Mouse (Mus musculus): ENCODE measurements around the gene Hip1r. TPM values are rescaled to one million over a fixed set of nuclear protein-coding genes. Genes with fewer than 3 reads are reported as not detected.

Hip1r gene
- polyA plus RNA-seq, 1 experiment from 2014 or later: 34.2 TPM

DNA sequence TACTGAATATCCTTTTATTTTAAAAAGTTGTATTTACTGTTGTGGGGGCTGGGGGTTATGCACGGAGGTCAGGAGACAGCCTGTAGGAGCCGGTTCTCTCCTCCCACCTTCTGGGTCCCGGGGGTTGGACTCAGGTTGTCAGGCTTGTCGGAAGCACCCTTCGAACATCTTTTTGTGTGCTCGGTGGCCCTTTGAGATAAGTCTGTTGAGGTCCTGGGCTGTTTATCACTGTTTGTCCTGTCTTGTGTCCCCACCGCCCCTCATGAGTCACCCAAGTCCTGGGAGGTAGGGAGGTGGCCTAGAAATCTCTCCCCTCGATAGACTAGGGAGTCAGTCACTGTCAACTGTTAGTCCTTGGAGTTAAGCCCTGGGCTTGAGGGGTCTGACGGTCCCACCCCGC lies 24.9 kb downstream of the Hip1r start:
- Histone ChIP-seq H3K4me1 (replicated peaks) (peaks cover 36% of the 10 kb centered on the region), H3K4me3 (no peak overlapping the region), H3K4me2 (no peak overlapping the region), H3K27ac (replicated peaks) (no peak overlapping the region), H3K9me3 (no peaks in the 10 kb centered on the region), H3K9ac (no peak overlapping the region), H3K27me3 (no peaks in the 10 kb centered on the region), H3K36me3 (no peaks in the 10 kb centered on the region)
- no peak for ATAC-seq (ENCODE audit: low FRiP score, low read depth)
- WGBS: 93% methylated on average over 10 of the region's 10 CpGs

DNA sequence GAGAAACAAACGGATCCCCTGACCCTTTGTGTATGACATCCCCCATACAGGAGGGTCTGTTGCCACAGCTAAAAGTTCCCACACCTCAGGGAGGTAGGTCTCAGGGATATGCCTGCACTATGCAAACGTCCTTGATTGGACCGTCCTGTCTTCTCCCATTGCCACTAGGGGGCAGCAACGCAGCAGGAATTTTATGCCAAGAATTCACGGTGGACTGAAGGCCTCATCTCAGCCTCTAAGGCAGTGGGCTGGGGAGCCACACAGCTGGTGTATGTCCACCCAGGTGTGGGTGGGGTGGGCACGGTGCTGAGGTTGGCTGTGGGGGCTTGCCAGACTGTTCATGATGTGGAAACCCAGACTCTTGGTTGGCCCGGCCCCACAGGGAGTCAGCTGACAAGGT lies 27.4 kb downstream of the Hip1r start:
- Histone ChIP-seq H3K9me3 (no peaks in the 10 kb centered on the region), H3K27me3 (no peaks in the 10 kb centered on the region), H3K4me1 (replicated peaks) (peaks cover 38% of the 10 kb centered on the region), H3K9ac (no peak overlapping the region), H3K4me3 (no peak overlapping the region), H3K27ac (replicated peaks) (no peak overlapping the region), H3K36me3 (peaks cover 12% of the 10 kb centered on the region), H3K4me2 (no peak overlapping the region)
- peak; percentile 56 for ATAC-seq (ENCODE audit: low FRiP score, low read depth)
- WGBS: 13% methylated on average over 7 of the region's 7 CpGs

DNA sequence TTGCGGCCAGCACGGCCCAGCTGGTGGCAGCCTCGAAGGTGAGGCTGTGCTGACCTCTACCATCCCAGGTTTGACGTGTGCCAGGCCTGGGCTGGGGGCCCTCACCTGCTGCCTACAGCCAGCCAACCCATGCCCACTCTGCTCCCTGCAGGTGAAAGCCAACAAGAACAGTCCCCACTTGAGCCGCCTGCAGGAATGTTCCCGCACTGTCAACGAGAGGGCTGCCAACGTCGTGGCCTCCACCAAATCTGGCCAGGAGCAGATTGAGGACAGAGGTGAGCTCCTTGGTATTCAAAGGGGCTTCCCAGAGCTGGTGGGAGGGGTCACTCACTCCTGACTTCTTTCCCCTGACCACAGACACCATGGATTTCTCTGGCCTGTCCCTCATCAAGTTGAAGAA lies 27.8 kb downstream of the Hip1r start:
- H3K4me1 ChIP-seq (replicated peaks): peaks cover 38% of the 10 kb centered on the region
- H3K9me3 ChIP-seq: no peaks in the 10 kb centered on the region
- H3K27ac ChIP-seq (replicated peaks): no peak overlapping the region
- no peaks in the 10 kb centered on the region for H3K27me3 ChIP-seq
- no peak overlapping the region for H3K4me2 ChIP-seq
- no peak overlapping the region for H3K9ac ChIP-seq
- no peak overlapping the region for H3K4me3 ChIP-seq
- peaks cover 17% of the 10 kb centered on the region for H3K36me3 ChIP-seq
- ATAC-seq (ENCODE audit: low FRiP score, low read depth): 0 out of 2 replicates have a peak, but pooled peaks have one; percentile 0
- WGBS: 59% methylated on average over 9 of the region's 9 CpGs

DNA sequence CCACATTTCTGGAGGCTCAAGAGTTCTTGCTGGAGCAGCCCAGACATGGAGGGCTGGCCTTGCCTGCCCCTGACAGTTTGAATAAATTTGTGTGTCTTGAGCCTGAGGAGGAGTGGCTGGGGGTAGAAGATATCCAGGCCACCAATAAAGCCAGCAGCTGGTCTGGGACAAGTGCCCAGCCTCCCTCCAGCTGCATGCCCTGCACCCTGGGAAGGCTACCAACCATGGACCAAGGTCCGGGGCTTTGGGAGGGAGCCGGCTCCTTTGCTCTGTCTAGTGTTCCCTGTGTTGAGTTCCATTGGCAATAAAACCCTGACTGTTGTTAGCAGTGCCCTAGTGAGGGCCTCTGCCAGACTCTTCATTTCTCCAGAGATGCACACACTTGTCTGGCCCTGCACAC lies 29.4 kb downstream of the Hip1r start:
- no peaks in the 10 kb centered on the region for H3K27me3 ChIP-seq
- H3K4me1 ChIP-seq (replicated peaks): peaks cover 34% of the 10 kb centered on the region
- H3K4me3 ChIP-seq: no peak overlapping the region
- no peak overlapping the region for H3K9ac ChIP-seq
- H3K27ac ChIP-seq (replicated peaks): peak overlapping the region; percentile 58
- H3K36me3 ChIP-seq: peaks cover 28% of the 10 kb centered on the region
- ATAC-seq (ENCODE audit: low FRiP score, low read depth): peak; percentile 28; the same call in 1 of the 2 replicates
- no peaks in the 10 kb centered on the region for H3K9me3 ChIP-seq
- no peak overlapping the region for H3K4me2 ChIP-seq
- WGBS: 55% methylated on average over 2 of the region's 2 CpGs

DNA sequence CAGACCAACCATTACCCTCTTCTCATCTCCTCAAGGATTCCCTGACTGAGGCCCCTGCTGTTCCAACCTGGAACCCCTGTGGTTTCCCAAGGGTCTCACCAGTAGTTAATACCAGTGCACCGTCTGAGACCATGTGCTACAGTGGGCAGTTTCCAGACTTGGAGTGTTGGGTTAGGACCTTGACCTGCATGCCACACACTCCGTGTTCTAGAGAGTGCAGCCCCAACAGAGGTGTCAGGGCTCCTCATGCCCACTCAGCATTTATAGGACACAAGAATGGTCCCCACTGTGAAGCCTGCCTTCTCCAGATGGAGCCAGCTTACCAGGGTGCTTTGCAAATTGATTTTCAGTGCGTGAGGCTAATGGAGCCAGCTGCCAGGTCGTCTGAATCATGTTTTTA lies 29.9 kb downstream of the Hip1r start:
- H3K4me2 ChIP-seq: no peak overlapping the region
- 36% methylated on average over 4 of the region's 4 CpGs for WGBS
- H3K27me3 ChIP-seq: no peaks in the 10 kb centered on the region
- H3K36me3 ChIP-seq: peaks cover 33% of the 10 kb centered on the region
- H3K4me1 ChIP-seq (replicated peaks): peaks cover 31% of the 10 kb centered on the region
- no peak overlapping the region for H3K4me3 ChIP-seq
- no peak for ATAC-seq (ENCODE audit: low FRiP score, low read depth)
- peak overlapping the region; percentile 58 for H3K27ac ChIP-seq (replicated peaks)
- no peak overlapping the region for H3K9ac ChIP-seq
- H3K9me3 ChIP-seq: no peaks in the 10 kb centered on the region

DNA sequence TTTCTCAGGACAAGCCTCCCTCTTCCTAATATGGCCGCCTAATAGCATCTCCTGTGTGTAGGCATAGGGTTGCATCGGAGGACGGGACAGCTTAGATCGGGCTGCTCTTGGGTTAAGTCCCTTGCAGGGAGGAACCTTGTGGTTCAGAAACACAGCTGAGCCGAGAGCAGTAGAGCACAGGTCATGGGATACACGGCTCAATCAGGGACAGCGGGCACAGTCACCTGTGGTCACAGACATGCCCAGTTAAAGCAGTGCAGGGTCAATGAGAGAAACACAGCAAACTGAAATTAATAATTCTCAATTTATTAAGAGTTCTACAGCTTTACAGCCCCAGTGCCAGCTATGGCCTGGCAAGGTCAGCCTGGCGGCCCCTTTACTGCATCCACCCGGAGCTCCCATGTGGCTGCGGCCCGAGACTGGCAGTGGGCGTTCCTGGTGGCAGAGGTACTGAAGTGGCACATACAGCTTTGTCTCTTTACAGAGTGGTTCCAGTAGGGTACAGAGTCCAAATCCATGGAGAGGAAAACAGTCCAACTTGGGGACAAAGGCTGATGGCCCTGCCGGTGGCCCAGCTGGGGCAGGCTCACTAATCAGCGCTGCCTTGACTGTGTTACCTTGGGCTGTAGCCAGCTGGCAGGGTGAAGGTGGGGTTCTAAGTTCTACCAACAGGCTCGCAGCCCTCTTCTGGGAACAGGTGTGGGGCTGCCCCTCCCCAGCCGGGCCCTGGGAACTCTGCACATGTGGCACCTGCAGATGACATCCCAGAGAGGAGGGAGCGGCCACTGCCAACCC lies 31.1 kb downstream of the Hip1r start:
- no peak overlapping the region for H3K9ac ChIP-seq
- H3K4me1 ChIP-seq (replicated peaks): peaks cover 31% of the 10 kb centered on the region
- H3K27me3 ChIP-seq: no peaks in the 10 kb centered on the region
- no peaks in the 10 kb centered on the region for H3K9me3 ChIP-seq
- H3K4me2 ChIP-seq: no peak overlapping the region
- H3K36me3 ChIP-seq: peaks cover 40% of the 10 kb centered on the region
- H3K27ac ChIP-seq (replicated peaks): peak overlapping the region; percentile 47; the same call in 1 of the 2 replicates
- ATAC-seq (ENCODE audit: low FRiP score, low read depth): 0 out of 2 replicates have a peak, but pooled peaks have one; percentile 4
- no peak overlapping the region for H3K4me3 ChIP-seq
- 76% methylated on average over 17 of the region's 17 CpGs for WGBS

DNA sequence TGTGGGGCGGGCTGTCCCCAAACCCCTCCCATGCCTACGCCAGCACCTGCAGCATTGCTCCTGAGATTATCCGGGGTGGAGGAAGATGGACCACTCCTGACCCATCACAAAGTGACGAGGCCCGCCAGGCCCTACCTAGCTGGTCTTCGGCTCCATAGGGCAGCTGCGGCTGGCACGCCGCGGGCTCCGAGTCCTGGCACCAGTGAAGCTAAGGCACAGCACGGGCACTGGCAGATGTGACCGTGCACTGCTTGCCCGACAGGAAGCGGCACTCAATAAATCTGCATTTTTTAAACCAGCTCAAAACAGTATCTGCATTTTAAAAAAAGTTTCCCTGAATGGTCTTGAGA lies 31.7 kb downstream of the Hip1r start:
- Histone ChIP-seq H3K4me3 (no peak overlapping the region), H3K9me3 (no peaks in the 10 kb centered on the region), H3K9ac (no peak overlapping the region), H3K27ac (replicated peaks) (peak overlapping the region; percentile 47; the same call in 1 of the 2 replicates), H3K36me3 (peaks cover 46% of the 10 kb centered on the region), H3K4me1 (replicated peaks) (peaks cover 34% of the 10 kb centered on the region), H3K27me3 (no peaks in the 10 kb centered on the region), H3K4me2 (no peak overlapping the region)
- ATAC-seq (ENCODE audit: low FRiP score, low read depth): peak; percentile 17; the same call in 1 of the 2 replicates
- WGBS: 77% methylated on average over 15 of the region's 15 CpGs

DNA sequence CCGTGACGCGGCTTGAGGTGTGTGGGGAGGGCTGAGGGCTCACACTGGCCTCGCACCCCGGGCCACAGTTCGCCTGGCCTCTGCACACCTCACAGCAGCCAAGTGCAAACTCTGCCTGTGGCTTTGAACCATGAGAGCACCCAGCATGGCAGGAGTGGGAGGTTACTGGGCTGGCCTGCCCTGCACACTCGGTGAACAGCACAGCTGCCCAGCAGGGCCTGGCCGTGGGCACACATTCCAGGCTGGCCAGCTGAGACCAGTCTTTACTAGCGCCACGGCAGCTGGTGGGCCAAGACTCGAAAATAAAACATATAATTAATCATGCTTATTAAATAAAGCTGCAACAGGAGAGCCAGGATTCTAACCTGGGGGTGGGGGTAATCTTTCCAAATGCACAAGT lies 32.2 kb downstream of the Hip1r start:
- no peaks in the 10 kb centered on the region for H3K27me3 ChIP-seq
- H3K4me2 ChIP-seq: no peak overlapping the region
- WGBS: 59% methylated on average over 11 of the region's 11 CpGs
- H3K9me3 ChIP-seq: no peaks in the 10 kb centered on the region
- no peak overlapping the region for H3K9ac ChIP-seq
- peak overlapping the region; percentile 61; the same call in 1 of the 2 replicates for H3K27ac ChIP-seq (replicated peaks)
- peaks cover 48% of the 10 kb centered on the region for H3K36me3 ChIP-seq
- H3K4me3 ChIP-seq: no peak overlapping the region
- peaks cover 39% of the 10 kb centered on the region for H3K4me1 ChIP-seq (replicated peaks)
- ATAC-seq (ENCODE audit: low FRiP score, low read depth): no peak

DNA sequence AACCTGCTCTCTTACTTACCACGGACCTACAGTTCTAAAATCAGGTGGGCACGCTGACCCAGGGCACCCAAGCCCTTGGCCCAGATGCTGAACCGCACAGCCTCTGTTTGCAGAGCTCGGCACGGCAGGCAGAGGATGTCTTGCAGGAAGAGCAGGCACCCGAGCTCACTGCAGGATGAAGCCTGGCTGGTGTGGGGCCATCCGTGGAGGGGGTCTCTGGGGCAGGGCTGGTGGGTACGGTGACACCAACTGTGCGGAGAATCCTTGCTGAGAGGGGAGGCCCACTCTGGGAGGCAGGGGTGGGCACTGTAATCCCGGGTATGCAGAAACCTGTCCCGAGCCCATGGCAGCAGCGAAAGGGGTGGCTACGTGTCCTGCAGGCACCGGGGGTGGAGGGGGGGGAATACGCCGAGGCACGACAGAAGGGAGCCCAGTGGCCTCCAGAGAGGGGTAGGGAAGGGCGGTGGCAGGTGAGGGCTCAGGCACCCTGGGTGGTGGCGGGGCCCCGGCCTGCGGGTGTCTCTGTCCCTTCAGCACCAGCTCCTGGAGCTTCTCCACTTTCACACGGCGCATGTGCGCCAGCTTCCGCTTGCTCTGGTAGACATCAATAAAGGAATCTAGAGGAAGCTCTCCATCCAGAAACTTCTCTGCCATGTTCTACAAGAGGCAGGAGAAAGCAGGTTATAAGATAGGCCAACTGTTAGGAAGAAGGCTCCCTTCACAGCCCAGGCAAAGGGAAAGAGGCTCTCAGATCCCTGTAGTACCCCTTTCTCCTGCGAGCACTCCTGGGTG lies 32.9 kb downstream of the Hip1r start:
- Histone ChIP-seq H3K27me3 (no peaks in the 10 kb centered on the region), H3K9ac (no peak overlapping the region), H3K4me1 (replicated peaks) (peaks cover 42% of the 10 kb centered on the region), H3K27ac (replicated peaks) (peak overlapping the region; percentile 50; the same call in 1 of the 2 replicates), H3K36me3 (peaks cover 48% of the 10 kb centered on the region), H3K4me2 (no peak overlapping the region), H3K9me3 (no peaks in the 10 kb centered on the region), H3K4me3 (no peak overlapping the region)
- no peak for ATAC-seq (ENCODE audit: low FRiP score, low read depth)
- WGBS: 81% methylated on average over 26 of the region's 26 CpGs

DNA sequence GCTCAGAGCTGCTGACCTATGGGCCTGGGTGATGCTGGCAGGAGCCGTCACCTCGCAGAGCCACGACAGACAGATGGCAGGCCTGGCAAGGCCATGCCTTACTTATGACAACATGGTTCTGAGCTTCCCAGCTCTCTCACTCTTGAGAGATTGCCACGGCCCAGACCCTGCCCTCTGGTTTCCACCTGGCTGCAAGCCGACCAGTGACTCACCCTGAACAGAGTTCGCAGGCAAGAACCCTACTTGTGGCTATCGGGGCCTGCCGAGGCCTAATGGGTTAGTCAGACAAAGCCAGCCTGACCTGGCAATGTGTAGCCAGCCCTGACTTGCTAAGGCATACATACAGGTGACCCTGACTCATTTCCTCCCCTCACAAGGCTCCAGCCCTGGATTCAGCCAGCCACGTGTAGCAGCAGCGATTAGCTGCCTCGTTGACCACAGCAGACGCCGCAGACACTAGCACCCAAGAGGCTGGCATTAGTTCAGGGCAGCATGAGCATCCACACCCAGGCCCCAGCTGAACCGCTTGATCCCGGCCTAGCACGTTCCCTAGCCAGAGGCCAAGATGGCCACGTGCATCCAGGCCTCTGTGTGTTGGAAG lies 33.6 kb downstream of the Hip1r start:
- peak overlapping the region; percentile 50; the same call in 1 of the 2 replicates for H3K27ac ChIP-seq (replicated peaks)
- WGBS: 75% methylated on average over 17 of the region's 17 CpGs
- H3K27me3 ChIP-seq: no peaks in the 10 kb centered on the region
- peaks cover 48% of the 10 kb centered on the region for H3K36me3 ChIP-seq
- ATAC-seq (ENCODE audit: low FRiP score, low read depth): no peak
- H3K4me3 ChIP-seq: no peak overlapping the region
- H3K9me3 ChIP-seq: no peaks in the 10 kb centered on the region
- no peak overlapping the region for H3K9ac ChIP-seq
- H3K4me2 ChIP-seq: no peak overlapping the region
- peaks cover 49% of the 10 kb centered on the region for H3K4me1 ChIP-seq (replicated peaks)

DNA sequence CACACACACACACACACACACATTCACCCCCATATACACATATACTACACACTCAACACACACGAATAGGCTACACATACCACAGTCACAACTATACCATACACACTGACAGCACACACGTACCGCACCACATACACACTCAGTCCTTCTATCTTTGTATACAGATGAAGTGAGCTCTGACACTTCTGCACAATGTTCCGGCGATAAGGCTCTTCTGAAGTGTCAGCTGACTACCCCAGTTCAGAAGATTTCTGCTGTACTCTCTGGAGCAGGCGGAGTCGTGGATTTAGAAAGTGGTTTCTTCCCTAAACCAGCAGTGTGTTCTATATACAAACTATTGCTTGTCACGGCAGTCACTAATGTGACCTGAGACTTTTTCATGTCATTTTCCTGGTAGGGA lies 36.6 kb downstream of the Hip1r start:
- 92% methylated on average over 8 of the region's 8 CpGs for WGBS
- H3K4me3 ChIP-seq: no peak overlapping the region
- peak overlapping the region; percentile 73 for H3K27ac ChIP-seq (replicated peaks)
- H3K4me2 ChIP-seq: no peak overlapping the region
- no peaks in the 10 kb centered on the region for H3K27me3 ChIP-seq
- H3K4me1 ChIP-seq (replicated peaks): peaks cover 62% of the 10 kb centered on the region
- no peak overlapping the region for H3K9ac ChIP-seq
- no peak for ATAC-seq (ENCODE audit: low FRiP score, low read depth)
- peaks cover 42% of the 10 kb centered on the region for H3K36me3 ChIP-seq
- no peaks in the 10 kb centered on the region for H3K9me3 ChIP-seq

Data from hindbrain, embryonic 15.5 days (tissue).